Mouse (Mus musculus): ENCODE measurements around the gene Esp6.

GRCm38 (mm10) chr17:40591297-40591696 lies 30.0 kb downstream of the Esp6 start:
- TF ChIP-seq CTCF (IDR thresholded peaks at IDR 0.05; ENCODE audit: insufficient read depth, low read depth, low read length) = no peak
- no peak for TF ChIP-seq POLR2A (IDR thresholded peaks at IDR 0.05; ENCODE audit: insufficient read depth, low read depth, low read length)
